Mouse (Mus musculus) heart, embryonic 16.5 days (tissue): Measurements from ENCODE around the gene Cadm1. TPM values are rescaled to one million over a fixed set of nuclear protein-coding genes. Genes with fewer than 3 reads are reported as not detected.

ENCODE experiments used
- ATAC-seq: fragments of 200-750 bp; cut with Nextera tagmentation; replicated peaks from 2 replicates; pipeline ENCODE4 v1.8.0; 2017; ENCODE audit warnings: moderate number of reproducible peaks; ENCODE audit not compliant: insufficient read depth, low FRiP score; ENCODE audit errors: extremely low read depth
- H3K27ac ChIP-seq: fragments of 300-500 bp; sonication (generic); 2 replicates; pipeline ENCODE4 v1.5.1; 2014; ENCODE audit warnings: mild to moderate bottlenecking, low read length, control low read depth, moderate library complexity
- H3K27me3 ChIP-seq: fragments of 300-500 bp; sonication (generic); 2 replicates; pipeline ENCODE4 v1.6.1; 2014; ENCODE audit warnings: low read length, mixed read lengths; ENCODE audit not compliant: control insufficient read depth, insufficient read depth
- H3K36me3 ChIP-seq: fragments of 300-500 bp; sonication (generic); 2 replicates; pipeline ENCODE4 v1.6.1; 2014; ENCODE audit not compliant: control insufficient read depth, insufficient read depth
- H3K4me1 ChIP-seq: fragments of 300-500 bp; sonication (generic); 2 replicates; pipeline ENCODE4 v1.6.1; 2014; ENCODE audit warnings: low read length, mixed read lengths; ENCODE audit not compliant: control insufficient read depth, insufficient read depth
- H3K4me2 ChIP-seq: fragments of 300-500 bp; sonication (generic); 2 replicates; pipeline ENCODE4 v1.6.1; 2014; ENCODE audit warnings: low read depth, mild to moderate bottlenecking, control low read depth, low read length
- H3K4me3 ChIP-seq: fragments of 300-500 bp; sonication (generic); 2 replicates; pipeline ENCODE4 v1.5.1; 2014; ENCODE audit warnings: mild to moderate bottlenecking, control low read depth, low read length
- H3K9ac ChIP-seq: fragments of 300-500 bp; sonication (generic); 2 replicates; pipeline ENCODE4 v1.6.1; 2014; ENCODE audit warnings: low read length, control low read depth
- H3K9me3 ChIP-seq: fragments of 300-500 bp; sonication (generic); replicated peaks from 2 replicates; pipeline ENCODE4 v1.6.1; 2016; ENCODE audit warnings: low read length; ENCODE audit not compliant: control insufficient read depth
- WGBS: fragments of 180-500 bp; shearing (Covaris S2); extraction: QIAGEN DNeasy Blood & Tissue Kit; methylation state at CpG from one replicate; pipeline ENCODE4 v1.1.7; 2014; 5-methylcytosine and 5-hydroxymethylcytosine counted together
- polyA plus RNA-seq: library from polyadenylated mRNA; unstranded; fragments of >200 nt; fragmentation: Nextera tagmentation; extraction: Ambion mirVana; gene quantifications from 2 replicates; pipeline ENCODE4 v1.2.1, GENCODE M21; 2015

The Cadm1 gene
- polyA plus RNA-seq, 1 experiment from 2014 or later: 12.7 TPM

DNA sequence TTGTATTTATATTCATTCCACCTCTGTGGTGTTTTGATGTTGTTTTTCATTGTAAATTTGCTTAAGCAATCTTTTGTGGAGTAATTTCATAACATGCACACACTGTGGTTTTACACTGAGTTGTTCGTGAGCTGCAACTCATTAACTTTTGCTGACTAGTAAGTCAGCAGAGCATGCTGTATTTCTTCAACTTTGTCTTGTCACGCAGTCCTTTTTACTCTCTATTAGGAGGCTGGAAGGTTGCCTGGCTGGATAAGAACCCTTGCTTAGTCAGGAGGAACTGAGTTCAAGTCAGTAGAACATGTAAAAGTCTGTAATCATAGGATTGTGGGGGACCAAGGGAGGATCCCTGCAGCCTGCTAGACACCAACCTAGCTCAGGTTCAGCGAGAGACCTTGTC is 185.4 kb downstream of the Cadm1 start:
- Histone ChIP-seq H3K4me2 (no peak overlapping the region), H3K4me3 (no peak overlapping the region), H3K4me1 (no peaks in the 10 kb centered on the region), H3K36me3 (no peaks in the 10 kb centered on the region), H3K9ac (no peak overlapping the region), H3K9me3 (no peaks in the 10 kb centered on the region), H3K27me3 (no peaks in the 10 kb centered on the region), H3K27ac (no peak overlapping the region)
- no peak for ATAC-seq
- 90% methylated on average over 3 of the region's 3 CpGs for WGBS

DNA sequence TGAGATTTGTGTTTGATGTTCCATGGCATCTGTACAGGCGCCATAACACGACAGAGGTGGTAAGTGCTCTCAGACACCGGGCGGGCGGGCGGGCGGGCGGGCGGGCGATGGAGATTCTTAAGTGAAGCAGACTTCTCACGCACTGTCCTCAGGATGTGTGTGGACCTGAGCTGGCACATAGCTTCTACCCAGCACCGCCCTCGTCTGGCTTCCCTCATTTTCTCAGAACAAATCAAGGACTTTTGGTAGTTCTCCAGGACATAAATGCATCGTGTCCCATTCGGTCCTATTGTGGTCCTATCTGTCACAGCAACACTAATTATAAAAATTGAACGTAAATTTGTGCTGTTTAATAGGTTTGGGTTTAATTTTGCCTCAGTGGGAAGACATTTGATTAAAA is 186.9 kb downstream of the Cadm1 start:
- 86% methylated on average over 16 of the region's 16 CpGs for WGBS
- H3K9ac ChIP-seq: no peak overlapping the region
- no peak overlapping the region for H3K4me3 ChIP-seq
- no peaks in the 10 kb centered on the region for H3K9me3 ChIP-seq
- no peak overlapping the region for H3K4me2 ChIP-seq
- H3K27ac ChIP-seq: no peak overlapping the region
- H3K36me3 ChIP-seq: no peaks in the 10 kb centered on the region
- no peaks in the 10 kb centered on the region for H3K4me1 ChIP-seq
- no peaks in the 10 kb centered on the region for H3K27me3 ChIP-seq
- ATAC-seq: no peak

DNA sequence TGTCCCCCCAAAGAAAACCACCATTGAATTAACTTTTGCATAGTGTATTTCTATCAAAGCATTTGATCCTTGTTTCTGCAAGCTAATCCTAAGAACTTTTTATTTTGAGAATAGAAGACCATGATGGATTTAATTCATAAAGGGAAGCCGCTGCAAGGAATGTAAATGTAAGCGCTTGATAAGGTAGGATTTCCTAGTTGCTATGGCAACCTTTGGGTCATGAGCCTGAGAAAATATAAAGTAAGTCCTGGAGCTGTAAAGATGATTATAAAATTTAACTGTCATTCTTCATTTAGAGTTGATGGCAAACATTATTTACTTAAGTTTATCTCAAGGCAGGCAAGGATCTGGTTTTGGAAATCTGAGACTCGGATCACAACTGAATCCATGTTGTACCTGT is 197.6 kb downstream of the Cadm1 start:
- Histone ChIP-seq H3K27me3 (no peaks in the 10 kb centered on the region), H3K27ac (no peak overlapping the region), H3K4me3 (no peak overlapping the region), H3K9me3 (no peaks in the 10 kb centered on the region), H3K4me1 (no peaks in the 10 kb centered on the region), H3K9ac (no peak overlapping the region), H3K36me3 (no peaks in the 10 kb centered on the region), H3K4me2 (no peak overlapping the region)
- WGBS: 82% methylated on average over 3 of the region's 3 CpGs
- no peak for ATAC-seq

DNA sequence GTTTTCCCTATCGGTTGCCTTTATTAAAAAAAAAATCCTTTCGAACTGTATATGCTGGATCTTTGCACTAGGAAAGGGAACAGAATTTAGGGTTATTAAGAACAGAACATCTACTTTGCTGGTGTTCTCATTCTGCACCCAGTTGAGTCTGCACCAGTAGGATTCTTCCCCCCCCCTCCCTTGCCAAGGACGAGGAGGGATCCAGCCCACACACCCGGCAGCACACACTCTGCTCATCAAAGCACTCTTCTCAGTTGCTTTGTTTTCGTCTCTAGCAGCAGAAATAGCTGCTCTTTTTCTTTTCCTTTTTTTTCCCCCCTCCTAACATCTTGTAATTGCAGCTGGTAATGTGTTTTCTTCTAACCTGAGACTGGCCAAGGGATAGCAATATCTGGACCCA is 198.9 kb downstream of the Cadm1 start:
- H3K4me1 ChIP-seq: no peaks in the 10 kb centered on the region
- H3K27ac ChIP-seq: no peak overlapping the region
- no peaks in the 10 kb centered on the region for H3K36me3 ChIP-seq
- no peaks in the 10 kb centered on the region for H3K9me3 ChIP-seq
- H3K27me3 ChIP-seq: no peaks in the 10 kb centered on the region
- H3K9ac ChIP-seq: no peak overlapping the region
- H3K4me2 ChIP-seq: no peak overlapping the region
- ATAC-seq: no peak
- no peak overlapping the region for H3K4me3 ChIP-seq
- 67% methylated on average over 5 of the region's 5 CpGs for WGBS

DNA sequence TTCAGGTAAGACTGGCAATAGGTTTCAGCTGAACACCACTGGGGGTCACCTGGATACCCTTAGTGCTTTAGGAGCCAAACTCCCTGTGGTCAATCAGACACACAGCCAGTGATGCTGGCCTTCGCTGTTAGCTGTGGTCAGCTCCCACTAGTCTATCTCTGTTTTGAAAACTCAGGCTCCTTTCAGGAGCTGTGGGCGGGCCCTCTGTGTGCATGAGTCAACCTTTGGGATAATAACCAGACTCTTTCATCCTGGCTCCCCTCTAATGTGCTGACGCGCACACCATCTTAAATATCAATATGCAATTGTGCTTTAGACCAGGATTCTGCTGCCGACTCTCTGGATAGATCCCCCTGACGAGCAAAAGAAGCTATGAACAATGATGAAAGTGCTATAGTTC is 200.3 kb downstream of the Cadm1 start:
- H3K9me3 ChIP-seq: no peaks in the 10 kb centered on the region
- ATAC-seq: no peak

DNA sequence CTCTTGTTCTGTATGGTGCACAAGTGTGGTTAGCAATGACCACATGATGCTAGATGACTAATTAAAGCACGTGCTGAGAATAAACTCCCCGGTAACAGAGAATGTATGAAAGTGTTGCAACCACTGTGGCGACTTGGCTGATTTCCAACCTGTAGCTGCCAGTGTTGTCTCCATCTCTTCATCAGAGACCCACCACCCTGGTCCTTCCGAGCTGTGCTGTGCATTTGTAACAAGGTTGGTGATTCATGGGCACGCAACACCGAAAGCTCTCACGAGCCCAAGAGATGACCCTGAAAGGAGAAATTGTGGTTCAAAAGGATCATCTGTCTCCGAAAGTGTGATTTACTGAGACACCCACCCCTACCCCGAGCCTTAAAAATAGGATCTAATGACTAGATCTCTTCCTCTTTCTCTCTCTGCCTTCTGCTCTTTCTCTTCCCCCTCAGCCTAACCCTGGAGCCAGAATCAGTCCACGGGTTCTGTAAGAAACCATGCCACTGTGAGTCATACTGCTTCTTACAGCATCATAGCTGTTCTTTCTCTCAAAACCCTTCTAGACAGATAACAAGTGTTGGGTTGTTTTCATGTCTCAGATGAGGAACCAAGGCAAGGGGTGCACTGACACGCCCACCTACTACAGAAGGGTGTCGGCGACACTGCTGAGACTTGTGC is 203.9 kb downstream of the Cadm1 start:
- no peak overlapping the region for H3K27ac ChIP-seq
- no peak overlapping the region for H3K4me3 ChIP-seq
- WGBS: 66% methylated on average over 13 of the region's 13 CpGs
- H3K4me2 ChIP-seq: no peak overlapping the region
- H3K9ac ChIP-seq: no peak overlapping the region
- ATAC-seq: no peak; the same call in 1 of the 2 replicates
- no peaks in the 10 kb centered on the region for H3K27me3 ChIP-seq
- no peaks in the 10 kb centered on the region for H3K9me3 ChIP-seq
- H3K36me3 ChIP-seq: no peaks in the 10 kb centered on the region
- H3K4me1 ChIP-seq: no peaks in the 10 kb centered on the region

More for the DNA sequence above, 200.3 kb downstream of the Cadm1 start:
- H3K27me3 ChIP-seq: no peaks in the 10 kb centered on the region
- H3K4me3 ChIP-seq: no peak overlapping the region
- no peak overlapping the region for H3K27ac ChIP-seq
- no peaks in the 10 kb centered on the region for H3K36me3 ChIP-seq
- no peak overlapping the region for H3K9ac ChIP-seq
- 71% methylated on average over 6 of the region's 6 CpGs for WGBS
- H3K4me2 ChIP-seq: no peak overlapping the region
- no peaks in the 10 kb centered on the region for H3K4me1 ChIP-seq

DNA sequence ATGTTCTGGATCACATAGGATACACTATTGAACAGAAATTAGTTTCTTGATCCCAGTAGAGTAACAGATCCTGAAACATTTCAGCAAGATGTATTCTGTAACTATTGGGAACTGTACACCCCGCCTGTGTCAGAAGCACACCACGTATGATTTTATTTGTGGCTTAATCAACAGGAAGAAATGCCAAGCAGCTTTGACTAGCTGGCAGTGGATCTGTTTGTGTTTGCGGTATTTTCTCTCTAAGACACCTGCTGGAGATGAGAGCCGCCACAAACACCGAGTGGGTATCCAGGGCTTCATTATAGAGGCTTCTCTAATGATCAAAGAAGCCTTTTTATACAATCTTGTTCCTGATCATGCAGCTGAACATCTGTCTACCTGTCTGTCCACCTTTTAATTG is 204.9 kb downstream of the Cadm1 start:
- ATAC-seq: no peak
- no peaks in the 10 kb centered on the region for H3K36me3 ChIP-seq
- no peaks in the 10 kb centered on the region for H3K27me3 ChIP-seq
- H3K4me3 ChIP-seq: no peak overlapping the region
- H3K9me3 ChIP-seq: no peaks in the 10 kb centered on the region
- H3K9ac ChIP-seq: no peak overlapping the region
- no peak overlapping the region for H3K27ac ChIP-seq
- 85% methylated on average over 5 of the region's 5 CpGs for WGBS
- H3K4me1 ChIP-seq: no peaks in the 10 kb centered on the region; the same call in 1 of the 2 replicates
- no peak overlapping the region for H3K4me2 ChIP-seq

DNA sequence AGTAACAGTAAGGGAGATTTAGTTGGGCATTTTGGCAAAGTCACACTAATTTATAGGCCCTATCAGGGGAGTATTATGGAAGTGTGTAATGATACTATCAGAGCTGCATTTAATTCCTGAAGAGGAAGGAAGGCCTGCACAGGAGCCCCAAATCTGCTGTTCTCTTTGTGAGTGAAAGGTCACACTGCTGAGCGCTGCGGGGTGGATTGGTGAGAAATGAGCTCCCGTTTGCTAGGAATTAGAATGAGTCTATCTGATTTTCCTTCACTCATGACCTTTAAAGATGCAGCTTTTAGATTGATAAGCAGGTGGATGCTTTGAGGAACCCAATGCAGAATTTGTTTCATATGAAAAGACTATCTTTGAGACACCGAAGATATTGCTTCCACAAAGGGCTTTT is 208.8 kb downstream of the Cadm1 start:
- no peaks in the 10 kb centered on the region for H3K9me3 ChIP-seq
- no peak overlapping the region for H3K9ac ChIP-seq
- H3K4me2 ChIP-seq: no peak overlapping the region
- WGBS: 69% methylated on average over 4 of the region's 4 CpGs
- H3K27me3 ChIP-seq: no peaks in the 10 kb centered on the region
- ATAC-seq: no peak
- H3K27ac ChIP-seq: no peak overlapping the region
- H3K4me3 ChIP-seq: no peak overlapping the region
- no peaks in the 10 kb centered on the region for H3K36me3 ChIP-seq
- H3K4me1 ChIP-seq: no peaks in the 10 kb centered on the region; the same call in 1 of the 2 replicates

DNA sequence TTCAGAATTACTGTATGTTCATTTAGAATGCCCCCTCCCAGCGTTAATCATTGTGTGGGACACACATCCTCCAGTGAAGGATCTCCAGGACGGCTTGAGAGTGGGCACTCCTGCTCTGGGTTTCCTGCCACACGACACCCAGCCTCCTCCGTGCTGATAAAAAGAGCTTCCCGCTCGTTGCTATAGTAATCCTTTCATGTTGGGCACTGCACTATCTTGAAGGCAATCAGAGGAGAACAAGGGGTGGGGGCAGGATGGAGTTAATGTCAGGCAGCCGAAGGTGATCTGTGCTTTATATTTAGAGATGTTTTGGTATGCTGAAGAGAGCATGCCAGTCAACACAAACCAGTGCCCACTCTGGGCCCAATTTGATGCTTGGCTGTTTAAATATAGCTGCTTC is 209.3 kb downstream of the Cadm1 start:
- Histone ChIP-seq H3K4me2 (no peak overlapping the region), H3K27ac (no peak overlapping the region), H3K4me1 (no peaks in the 10 kb centered on the region; the same call in 1 of the 2 replicates), H3K9me3 (no peaks in the 10 kb centered on the region), H3K4me3 (no peak overlapping the region), H3K27me3 (no peaks in the 10 kb centered on the region), H3K9ac (no peak overlapping the region), H3K36me3 (no peaks in the 10 kb centered on the region)
- WGBS: 19% methylated on average over 7 of the region's 7 CpGs
- no peak for ATAC-seq
